Mouse (Mus musculus): Measurements from ENCODE around the gene Gal. TPM values are rescaled to one million over a fixed set of nuclear protein-coding genes. Genes with fewer than 3 reads are reported as not detected.

The Gal gene
- total RNA-seq (2021), result under 1 TPM in 1 of 2 experiments, not detected in 1; 0.33 TPM
- long read RNA-seq, experiment 1, result 0 reads
- long read RNA-seq, experiment 2, partial matches to known transcripts, result 0 of 1 reads
- long read RNA-seq, experiment 2, other reads (novel, unspliced or antisense), result 0 of 1 reads

GRCm38 (mm10) chr19:3414268-3414733 lies at the start of gene Gal:
Gal (minus strand) TSS chr19:3414544.
- intact Hi-C loops (cut with DNase I; ENCODE audit: low total_unique reads), result no loop called here
- peak; percentile 34 for DNase-seq

DNA sequence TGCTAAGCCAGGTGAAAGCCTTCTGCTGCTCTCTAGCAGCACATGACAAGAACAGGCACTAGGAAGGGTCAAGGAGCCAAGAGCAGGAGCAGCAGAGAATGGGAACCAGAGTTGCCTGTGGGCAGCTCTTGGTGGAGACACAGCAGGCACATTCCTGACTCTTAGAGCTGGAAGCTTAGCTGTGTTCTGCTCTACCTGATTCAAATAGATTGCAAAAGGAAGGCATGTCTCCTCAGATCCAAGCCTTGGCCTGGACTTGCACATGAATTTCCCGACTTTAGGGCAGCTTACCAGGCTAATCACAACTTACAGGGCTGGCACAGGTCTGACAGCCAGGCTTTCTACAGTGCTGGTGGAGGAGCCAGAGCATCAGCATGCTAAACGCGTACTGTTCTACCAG lies 45.6 kb upstream of the Gal start:
- intact Hi-C loops (cut with DNase I; ENCODE audit: low total_unique reads), result no loop called here
- DNase-seq, result no peak

DNA sequence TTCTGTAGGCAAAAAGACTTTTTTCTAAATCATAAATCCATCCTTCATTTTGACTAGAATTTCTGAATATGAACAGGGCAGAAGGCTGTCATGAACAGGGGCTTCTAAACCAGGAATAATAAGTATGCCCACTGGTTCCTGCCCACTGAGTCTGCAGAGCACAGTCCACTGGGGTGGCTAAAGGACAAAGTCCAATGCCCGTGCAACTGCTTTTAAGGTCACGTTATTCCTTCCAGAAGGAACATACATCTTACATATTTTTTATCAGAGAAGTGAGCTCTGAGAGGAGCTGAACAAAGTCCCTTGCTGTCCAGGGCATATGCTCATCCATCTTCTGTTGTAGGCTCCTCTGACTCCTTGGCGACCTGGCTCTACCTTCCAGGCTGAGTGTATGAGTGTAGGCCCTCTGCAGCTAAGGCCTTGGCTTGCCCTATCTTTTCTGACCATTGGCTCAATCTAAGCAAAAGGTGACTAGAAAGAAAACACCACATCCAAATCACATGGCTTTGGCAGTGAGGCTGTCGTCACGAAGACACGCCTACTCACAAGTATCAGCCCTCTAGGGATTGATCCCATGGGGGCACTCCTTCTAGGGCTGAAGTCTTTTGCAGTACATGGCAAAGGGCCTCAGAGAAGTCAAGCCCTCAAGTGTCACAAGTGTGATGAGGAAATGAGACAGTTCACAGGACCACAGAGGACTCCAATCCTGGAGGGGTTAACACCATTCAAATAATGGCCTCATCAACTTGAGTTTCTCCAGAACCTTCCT lies 44.2 kb upstream of the Gal start:
- DNase-seq, result no peak
- intact Hi-C loops (cut with DNase I; ENCODE audit: low total_unique reads), result no loop called here

DNA sequence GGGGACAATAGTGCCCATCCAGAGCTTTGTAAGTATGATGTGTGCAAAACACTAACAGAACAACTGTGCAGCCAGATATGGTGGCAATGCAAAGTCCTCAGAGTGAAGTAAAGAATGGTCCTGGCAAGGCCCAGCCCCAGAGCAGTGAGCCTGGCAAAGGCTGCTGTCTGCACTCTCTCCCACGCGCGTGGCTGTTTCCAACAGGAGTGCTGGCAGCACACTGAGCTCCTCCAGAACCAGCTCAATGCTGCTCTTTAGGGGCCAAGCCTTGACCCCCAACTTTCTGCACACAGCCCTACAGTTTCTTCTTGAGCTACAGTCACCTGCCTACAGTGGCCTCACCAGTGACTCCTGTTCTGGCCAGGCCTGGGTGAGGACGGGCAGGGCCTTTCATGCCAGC lies 43.4 kb upstream of the Gal start:
- DNase-seq, result no peak
- intact Hi-C loops (cut with DNase I; ENCODE audit: low total_unique reads), result no loop called here

GRCm38 (mm10) chr19:3451649-3452048 lies 37.3 kb upstream of the Gal start:
- intact Hi-C loops (cut with DNase I; ENCODE audit: low total_unique reads), result loop anchor here (5.0 kb wide), 1 partner anchor 64 kb away; the partner anchor contains the start of gene Tesmin
- DNase-seq, result no peak

GRCm38 (mm10) chr19:3451170-3451569 lies 36.8 kb upstream of the Gal start:
- DNase-seq, result peak; percentile 53

DNA sequence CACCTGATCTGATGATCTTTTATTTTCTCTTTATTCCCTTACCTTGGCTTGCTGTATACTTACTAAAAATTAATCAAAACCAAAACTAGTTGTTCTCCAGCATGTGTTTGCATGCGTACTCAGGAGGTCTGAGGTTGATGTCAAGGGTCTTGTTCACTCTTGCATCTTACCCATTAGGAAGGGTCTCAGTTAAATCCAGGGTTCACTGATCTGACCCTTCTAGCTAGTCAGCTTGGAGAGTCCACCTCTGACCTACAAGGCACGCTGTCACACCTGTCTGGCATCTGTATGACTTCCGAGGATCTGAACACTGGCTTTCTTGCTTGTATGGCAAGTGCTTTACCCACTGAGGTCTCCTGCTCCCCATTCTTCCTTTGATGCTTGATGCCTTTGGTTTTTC lies 36.4 kb upstream of the Gal start:
- DNase-seq, result no peak
- intact Hi-C loops (cut with DNase I; ENCODE audit: low total_unique reads), result loop anchor here (5.0 kb wide), 1 partner anchor 63 kb away; the partner anchor contains the start of gene Tesmin

More at GRCm38 (mm10) chr19:3451170-3451569, 36.8 kb upstream of the Gal start:
- intact Hi-C loops (cut with DNase I; ENCODE audit: low total_unique reads), result loop anchor here (5.0 kb wide), 1 partner anchor 64 kb away; the partner anchor contains the start of gene Tesmin

GRCm38 (mm10) chr19:3449248-3449647 lies 34.9 kb upstream of the Gal start:
- intact Hi-C loops (cut with DNase I; ENCODE audit: low total_unique reads), result loop anchor here (5.0 kb wide), 1 partner anchor 157 kb away; no protein-coding TSS in a partner anchor
- no peak for DNase-seq

DNA sequence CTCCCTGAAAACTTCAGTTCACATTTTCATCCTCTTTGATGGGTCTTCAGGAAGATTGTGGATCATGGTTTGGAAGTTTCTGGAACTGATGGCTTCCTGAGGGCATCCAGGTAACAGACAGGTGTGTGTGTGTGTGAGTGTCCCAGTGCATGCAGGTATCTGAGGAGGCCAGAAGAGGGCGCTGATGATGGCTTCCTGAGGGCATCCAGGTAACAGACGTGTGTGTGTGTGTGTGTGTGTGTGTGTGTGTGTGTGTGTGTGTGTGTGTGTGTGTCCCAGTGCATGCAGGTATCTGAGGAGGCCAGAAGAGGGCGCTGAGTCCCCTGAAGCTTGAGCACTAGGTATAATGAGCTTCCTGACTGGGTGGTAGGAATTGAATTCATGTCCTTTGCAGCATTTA lies 33.0 kb upstream of the Gal start:
- no peak for DNase-seq
- intact Hi-C loops (cut with DNase I; ENCODE audit: low total_unique reads), result loop anchor here (5.0 kb wide), 1 partner anchor 155 kb away; no protein-coding TSS in a partner anchor

- intact Hi-C loops (cut with DNase I; ENCODE audit: low total_unique reads), result no loop called here
Observed at GRCm38 (mm10) chr19:3441092-3441491, 26.7 kb upstream of the Gal start.

GRCm38 (mm10) chr19:3440667-3441066 lies 26.3 kb upstream of the Gal start:
- intact Hi-C loops (cut with DNase I; ENCODE audit: low total_unique reads), result no loop called here
- DNase-seq, result no peak

More at GRCm38 (mm10) chr19:3441092-3441491, 26.7 kb upstream of the Gal start:
- DNase-seq, result no peak

DNA sequence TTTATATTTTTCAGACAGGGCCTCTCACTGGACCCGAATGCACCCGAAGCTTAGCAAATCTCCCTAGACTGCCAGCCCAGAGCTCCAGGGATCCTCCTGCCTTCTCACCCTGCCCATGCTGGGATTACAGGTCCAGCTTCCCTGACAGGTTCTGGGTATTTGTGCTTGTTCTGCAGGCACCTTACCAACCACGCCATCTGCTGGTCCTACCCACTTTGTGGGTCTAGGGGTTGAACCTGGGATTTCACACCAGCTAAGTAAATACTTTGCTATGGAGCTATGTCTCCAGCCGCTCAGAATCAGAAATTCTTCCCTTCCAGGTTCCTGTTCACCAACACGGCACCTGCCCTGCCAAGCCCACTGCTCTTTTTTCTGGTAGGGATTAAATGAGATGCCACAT lies 23.6 kb upstream of the Gal start:
- intact Hi-C loops (cut with DNase I; ENCODE audit: low total_unique reads), result loop anchor here (5.0 kb wide), 1 partner anchor 41 kb away; no protein-coding TSS in a partner anchor
- no peak for DNase-seq

GRCm38 (mm10) chr19:3436840-3437239 lies 22.5 kb upstream of the Gal start:
- intact Hi-C loops (cut with DNase I; ENCODE audit: low total_unique reads), result loop anchor here (5.0 kb wide), 1 partner anchor 40 kb away; no protein-coding TSS in a partner anchor
- DNase-seq, result peak; percentile 23

DNA sequence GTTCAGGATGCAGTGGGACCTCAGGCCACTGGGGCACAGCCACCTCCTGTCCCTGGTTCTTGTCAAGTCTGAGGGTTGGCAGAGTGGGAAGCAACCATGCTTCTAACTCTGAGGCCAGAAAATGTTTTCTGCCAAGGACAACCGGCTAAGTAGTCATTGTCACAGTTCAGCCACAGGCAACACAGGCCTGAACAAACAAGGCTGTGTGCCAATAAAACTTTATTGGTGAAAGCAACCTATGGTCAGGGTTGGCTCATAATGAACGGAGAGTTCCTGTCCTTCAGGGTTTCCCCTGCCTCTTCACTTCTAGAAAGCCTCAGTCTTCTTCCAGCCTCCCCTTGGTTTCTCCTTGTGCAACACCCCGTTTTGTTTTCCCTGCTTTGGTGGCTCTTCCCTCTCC lies 21.5 kb upstream of the Gal start:
- no peak for DNase-seq
- intact Hi-C loops (cut with DNase I; ENCODE audit: low total_unique reads), result loop anchor here (5.0 kb wide), 1 partner anchor 39 kb away; no protein-coding TSS in a partner anchor

DNA sequence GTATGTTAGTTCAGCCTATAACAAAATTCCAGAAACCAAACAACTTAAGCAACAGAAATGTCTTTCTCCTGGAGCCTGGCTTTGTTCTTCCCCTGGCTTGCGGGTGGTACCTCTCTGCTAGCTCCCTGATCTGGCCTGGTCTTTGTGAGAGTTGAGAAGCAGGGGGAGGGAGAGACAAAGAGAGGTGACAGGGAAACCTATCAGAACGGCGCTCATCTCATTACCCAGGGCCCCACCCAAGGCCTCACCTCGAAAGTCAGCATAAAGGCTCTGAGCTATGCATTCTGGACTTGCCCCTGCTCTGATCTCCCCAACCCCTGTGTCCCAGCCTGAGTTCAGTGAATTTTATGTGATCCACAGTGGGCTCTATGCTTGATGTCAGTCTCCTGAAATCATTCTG lies 20.3 kb upstream of the Gal start:
- DNase-seq, result no peak
- intact Hi-C loops (cut with DNase I; ENCODE audit: low total_unique reads), result loop anchor here (5.0 kb wide), 1 partner anchor 37 kb away; no protein-coding TSS in a partner anchor

DNA sequence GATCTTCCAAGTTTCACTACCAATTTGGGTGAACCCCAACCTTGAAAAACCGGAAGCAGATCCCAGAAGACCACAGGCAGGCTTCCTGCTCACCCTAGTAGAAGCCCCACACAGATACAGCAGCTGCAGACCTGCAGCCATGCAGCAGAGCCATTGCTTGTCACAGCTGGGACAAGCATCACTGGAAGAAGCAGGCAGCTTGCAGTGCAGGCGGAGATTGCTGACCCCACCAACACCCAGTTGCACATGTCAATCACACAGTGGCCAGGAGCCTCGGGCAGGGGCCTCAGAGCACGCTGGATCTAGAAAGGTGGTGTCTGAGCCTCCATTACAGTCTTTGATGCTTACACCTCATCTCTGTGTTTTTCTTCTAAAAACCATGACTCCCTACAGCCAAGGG lies 19.8 kb upstream of the Gal start:
- intact Hi-C loops (cut with DNase I; ENCODE audit: low total_unique reads), result no loop called here

DNA sequence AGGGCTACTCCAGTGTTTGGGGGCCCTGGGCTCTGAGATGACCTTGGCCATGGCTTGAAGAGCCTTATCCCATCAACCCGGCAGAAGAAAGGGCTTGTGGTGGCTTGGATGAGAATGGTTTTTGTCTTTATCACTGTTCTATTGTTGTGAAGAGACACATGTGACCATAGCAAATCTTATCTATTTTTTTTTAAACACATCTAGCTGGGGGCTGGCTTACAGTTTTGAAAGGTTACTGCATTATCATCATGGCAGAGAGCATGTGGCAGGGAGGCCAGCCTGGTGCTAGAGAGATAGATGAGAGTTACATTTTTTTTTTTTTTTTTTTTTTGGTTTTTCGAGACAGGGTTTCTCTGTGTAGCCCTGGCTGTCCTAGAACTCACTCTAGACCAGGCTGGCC lies 17.6 kb upstream of the Gal start:
- intact Hi-C loops (cut with DNase I; ENCODE audit: low total_unique reads), result no loop called here
- DNase-seq, result no peak

More for the DNA sequence above, 19.8 kb upstream of the Gal start:
- DNase-seq, result no peak

- intact Hi-C loops (cut with DNase I; ENCODE audit: low total_unique reads), result no loop called here
- no peak for DNase-seq
Observed at GRCm38 (mm10) chr19:3431066-3431465, 16.7 kb upstream of the Gal start.

DNA sequence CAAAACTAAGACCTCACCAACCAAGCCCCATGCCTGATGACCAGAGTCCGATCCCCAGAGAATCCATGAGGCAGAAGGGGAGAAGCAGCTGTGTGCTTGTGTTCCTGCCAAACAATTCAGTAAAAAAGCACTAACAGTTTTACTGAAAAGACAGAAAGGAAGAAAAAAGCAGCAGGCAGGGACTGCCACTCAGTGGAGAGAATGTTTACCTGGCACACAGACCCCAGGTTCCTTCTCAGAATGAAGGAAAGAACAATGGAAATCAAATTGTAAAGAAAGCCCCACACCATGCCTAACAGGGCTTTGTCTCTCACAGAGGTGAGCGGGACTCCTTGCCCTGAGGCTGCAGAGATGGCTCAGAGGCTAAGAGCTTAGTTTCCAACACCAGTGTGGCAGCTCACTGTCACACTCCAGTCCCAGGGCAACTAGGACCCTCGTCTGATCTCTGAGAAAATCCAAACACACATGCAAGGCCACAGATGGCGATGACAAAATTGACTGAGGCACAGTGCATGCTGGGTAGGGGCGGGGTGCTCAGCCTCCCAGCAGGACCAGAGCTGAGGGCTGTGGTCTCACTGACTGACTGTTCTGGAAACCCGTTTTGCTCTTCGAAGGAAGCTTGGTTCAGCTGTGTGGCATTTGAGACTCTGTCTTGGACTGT lies 14.9 kb upstream of the Gal start:
- DNase-seq, result no peak
- intact Hi-C loops (cut with DNase I; ENCODE audit: low total_unique reads), result no loop called here

Measured in gastrocnemius, postnatal 14 days (tissue).